Comparison of ENCODE assay signal across 7 mouse cellular contexts in genomic region chr13:36735901-36736618, GRCm38 (mm10). TPM values are rescaled to one million over a fixed set of nuclear protein-coding genes. Genes with fewer than 3 reads are reported as not detected.
DNase-seq lines count a peak whose midpoint lies in the region; ATAC-seq lines count a peak whose summit lies in the region.

No protein-coding gene starts in this region.

- peak; percentile 83 for ATAC-seq in forebrain, embryonic 16.5 days
- peak; percentile 92 for ATAC-seq in intestine, embryonic 16.5 days
- peak; percentile 91 for ATAC-seq in lung, embryonic 15.5 days (ENCODE audit: borderline replicate concordance, extremely low read depth, low FRiP score, low TSS enrichment)

- under 1% methylated on average over 35 of the region's 39 CpGs for WGBS in forebrain, embryonic 16.5 days
- under 1% methylated on average over 35 of the region's 39 CpGs for WGBS in intestine, embryonic 16.5 days
- WGBS in lung, embryonic 15.5 days = under 1% methylated on average over 33 of the region's 39 CpGs

- no peaks in the 10 kb centered on the region for H3K36me3 ChIP-seq in forebrain, embryonic 16.5 days (ENCODE audit: control insufficient read depth, insufficient read depth)
- H3K36me3 ChIP-seq in intestine, embryonic 16.5 days (ENCODE audit: control insufficient read depth, insufficient read depth, low read length) = no peaks in the 10 kb centered on the region
- no peaks in the 10 kb centered on the region for H3K36me3 ChIP-seq in lung, embryonic 15.5 days

- 0 out of 2 replicates have a peak, but pooled peaks cover 3% of the 10 kb centered on the region for H3K9me3 ChIP-seq in forebrain, embryonic 16.5 days (ENCODE audit: control insufficient read depth, low read length)
- no peaks in the 10 kb centered on the region for H3K9me3 ChIP-seq in intestine, embryonic 16.5 days (ENCODE audit: control insufficient read depth, low read length)
- H3K9me3 ChIP-seq in lung, embryonic 15.5 days = no peaks in the 10 kb centered on the region

- no peaks in the 10 kb centered on the region; the same call in none of the 2 replicates for H3K27me3 ChIP-seq in forebrain, embryonic 16.5 days (replicated peaks; ENCODE audit: control insufficient read depth, insufficient read depth, low read length)
- H3K27me3 ChIP-seq in intestine, embryonic 16.5 days (replicated peaks; ENCODE audit: control insufficient read depth, insufficient read depth, low read length) = peaks cover 6% of the 10 kb centered on the region
- H3K27me3 ChIP-seq in lung, embryonic 15.5 days = peaks cover 69% of the 10 kb centered on the region

- DNase-seq in urinary bladder, postnatal 14 days (ENCODE audit: low spot score) = peak; percentile 63
- no peak for DNase-seq in urinary bladder, postnatal 10 days (ENCODE audit: low spot score)
- DNase-seq in cerebellum, adult 8-10 months = peak; percentile 88
- peak; percentile 54 to 67 for DNase-seq in right cerebral cortex, postnatal 36 days (ENCODE audit: low spot score in 2 of 2)

- H3K9ac ChIP-seq in forebrain, embryonic 16.5 days (replicated peaks; ENCODE audit: low read depth, low read length) = peak overlapping the region; percentile 71
- H3K9ac ChIP-seq in intestine, embryonic 16.5 days (ENCODE audit: low read depth, low read length) = peak overlapping the region; percentile 73
- peak overlapping the region; percentile 31 for H3K9ac ChIP-seq in lung, embryonic 15.5 days

- H3K4me1 ChIP-seq in forebrain, embryonic 16.5 days (replicated peaks; ENCODE audit: control insufficient read depth, insufficient read depth, low read length) = peaks cover 9% of the 10 kb centered on the region; the same call in 1 of the 2 replicates
- peaks cover 11% of the 10 kb centered on the region; the same call in 1 of the 2 replicates for H3K4me1 ChIP-seq in intestine, embryonic 16.5 days (ENCODE audit: control insufficient read depth, insufficient read depth, low read length)
- peaks cover 33% of the 10 kb centered on the region for H3K4me1 ChIP-seq in lung, embryonic 15.5 days

- H3K27ac ChIP-seq in forebrain, embryonic 16.5 days (ENCODE audit: low read length) = peak overlapping the region; percentile 95
- H3K27ac ChIP-seq in intestine, embryonic 16.5 days (ENCODE audit: low read length) = peak overlapping the region; percentile 80
- H3K27ac ChIP-seq in lung, embryonic 15.5 days = no peak overlapping the region

- peak overlapping the region; percentile 54 for H3K4me3 ChIP-seq in forebrain, embryonic 16.5 days (replicated peaks; ENCODE audit: low read length)
- H3K4me3 ChIP-seq in intestine, embryonic 16.5 days (ENCODE audit: low read length) = peak overlapping the region; percentile 56
- H3K4me3 ChIP-seq in lung, embryonic 15.5 days = peak overlapping the region; percentile 49

- peak overlapping the region; percentile 69 for H3K4me2 ChIP-seq in forebrain, embryonic 16.5 days (ENCODE audit: low read length)
- H3K4me2 ChIP-seq in intestine, embryonic 16.5 days (ENCODE audit: low read depth, low read length) = peak overlapping the region; percentile 84
- peak overlapping the region; percentile 91 for H3K4me2 ChIP-seq in lung, embryonic 15.5 days

RNA-seq across cellular contexts. Expression of gene Nrn1, which starts 1.1 kb away (rescaled TPM):
- 51.0 and 51.3 TPM in 2 replicates for polyA plus RNA-seq in forebrain, embryonic 16.5 days (2015; fragmentation: Nextera tagmentation; extraction: Ambion mirVana)
- polyA plus RNA-seq in intestine, embryonic 16.5 days (2015; fragmentation: Nextera tagmentation; extraction: Ambion mirVana) = 75.3 and 96.3 TPM in 2 replicates
- 0.27 and 0.60 TPM in 2 replicates for polyA plus RNA-seq in lung, embryonic 15.5 days (2015; fragmentation: Nextera tagmentation; extraction: Ambion mirVana)

Comparison
In these comparisons a context has a peak if more than half of its experiments do, and no peak if none do; other contexts are left out.
1. RNA of gene Nrn1, which starts 1.1 kb away (polyA plus RNA-seq): 75.3 to 96.3 TPM in intestine, embryonic 16.5 days and 51.0 to 51.3 TPM in forebrain, embryonic 16.5 days; 0.27 to 0.60 TPM in lung, embryonic 15.5 days; every median in the first group is over 10 times any median in the second.
2. Peak in every context shown above with its lines, with median percentiles within 50 percentile points of each other: ATAC-seq, H3K4me2 ChIP-seq, H3K4me3 ChIP-seq and H3K9ac ChIP-seq.